Mouse (Mus musculus) liver, embryonic 11.5 days (tissue): ENCODE results near the gene Dst. TPM values are rescaled to one million over a fixed set of nuclear protein-coding genes. Genes with fewer than 3 reads are reported as not detected.

Source experiments
- ATAC-seq: fragments of 200-750 bp; cut with Nextera tagmentation; replicated peaks from 2 replicates; pipeline ENCODE4 v1.8.0; 2017; ENCODE audit warnings: moderate number of reproducible peaks, mild to moderate bottlenecking, moderate TSS enrichment, moderate library complexity; ENCODE audit not compliant: low FRiP score
- DNase-seq: peaks from one replicate; pipeline ENCODE4 v3.0.0-alpha.2; 2017; ENCODE audit warnings: low spot score
- H3K27ac ChIP-seq: fragments of 300-500 bp; sonication (generic); 2 replicates; pipeline ENCODE4 v1.5.1; 2014; ENCODE audit warnings: mild to moderate bottlenecking, low read depth, low read length, control low read depth
- H3K27me3 ChIP-seq: fragments of 300-500 bp; sonication (generic); replicated peaks from 2 replicates; pipeline ENCODE4 v1.6.1; 2014; ENCODE audit warnings: low read length, mixed read lengths; ENCODE audit not compliant: control insufficient read depth, insufficient read depth
- H3K36me3 ChIP-seq: fragments of 300-500 bp; sonication (generic); 2 replicates; pipeline ENCODE4 v1.6.1; 2014; ENCODE audit warnings: mild to moderate bottlenecking, low read length, moderate library complexity, mixed read lengths; ENCODE audit not compliant: control insufficient read depth, insufficient read depth
- H3K4me1 ChIP-seq: fragments of 300-500 bp; sonication (generic); replicated peaks from 2 replicates; pipeline ENCODE4 v1.6.1; 2014; ENCODE audit warnings: low read length, mixed read lengths; ENCODE audit not compliant: control insufficient read depth, insufficient read depth
- H3K4me2 ChIP-seq: fragments of 300-500 bp; sonication (generic); 2 replicates; pipeline ENCODE4 v1.6.1; 2014; ENCODE audit warnings: mild to moderate bottlenecking, control low read depth, moderate library complexity
- H3K4me3 ChIP-seq: fragments of 300-500 bp; sonication (generic); 2 replicates; pipeline ENCODE4 v1.5.1; 2014; ENCODE audit warnings: low read depth, low read length, control low read depth
- H3K9ac ChIP-seq: fragments of 300-500 bp; sonication (generic); 2 replicates; pipeline ENCODE4 v1.6.1; 2014; ENCODE audit warnings: low read depth, low read length, control low read depth
- H3K9me3 ChIP-seq: fragments of 300-500 bp; sonication (generic); 2 replicates; pipeline ENCODE4 v1.6.1; 2016; ENCODE audit warnings: low read length, inconsistent platforms, mixed read lengths; ENCODE audit not compliant: control insufficient read depth
- WGBS: fragments of 180-500 bp; shearing (Covaris S2); extraction: QIAGEN DNeasy Blood & Tissue Kit; methylation state at CpG from one replicate; pipeline ENCODE4 v1.1.7; 2014; 5-methylcytosine and 5-hydroxymethylcytosine counted together
- polyA plus RNA-seq: library from polyadenylated mRNA; unstranded; fragments of >200 nt; fragmentation: Nextera tagmentation; extraction: Ambion mirVana; gene quantifications from 2 replicates; pipeline ENCODE4 v1.2.1, GENCODE M21; 2014

The Dst gene
- polyA plus RNA-seq, 1 experiment from 2014 or later, result 9.4 TPM

GRCm38 (mm10) chr1:34273922-34274321 is 365.9 kb downstream of the Dst start:
- ATAC-seq (no peak), DNase-seq (no peak)
- Histone ChIP-seq H3K9ac (no peak overlapping the region), H3K27ac (no peak overlapping the region), H3K4me1 (no peaks in the 10 kb centered on the region), H3K27me3 (no peaks in the 10 kb centered on the region), H3K4me2 (no peak overlapping the region), H3K4me3 (no peak overlapping the region), H3K9me3 (no peaks in the 10 kb centered on the region), H3K36me3 (no peaks in the 10 kb centered on the region)
- 92% methylated on average over 12 of the region's 12 CpGs for WGBS

- DNase-seq, result no peak
- Histone ChIP-seq H3K27ac (no peak overlapping the region), H3K4me1 (no peaks in the 10 kb centered on the region), H3K27me3 (no peaks in the 10 kb centered on the region), H3K36me3 (no peaks in the 10 kb centered on the region), H3K4me3 (no peak overlapping the region), H3K9ac (no peak overlapping the region), H3K4me2 (no peak overlapping the region), H3K9me3 (no peaks in the 10 kb centered on the region)
- ATAC-seq, result no peak
- WGBS, result 90% methylated on average over 13 of the region's 13 CpGs
Observed at GRCm38 (mm10) chr1:34275787-34276186, 367.8 kb downstream of the Dst start.

- no peaks in the 10 kb centered on the region for H3K4me1 ChIP-seq
- 89% methylated on average over 7 of the region's 7 CpGs for WGBS
- H3K9ac ChIP-seq, result no peak overlapping the region
- H3K36me3 ChIP-seq, result no peaks in the 10 kb centered on the region
- no peak overlapping the region for H3K4me3 ChIP-seq
- no peaks in the 10 kb centered on the region for H3K9me3 ChIP-seq
- no peak overlapping the region for H3K27ac ChIP-seq
- DNase-seq (no peak), ATAC-seq (no peak)
- no peak overlapping the region for H3K4me2 ChIP-seq
- no peaks in the 10 kb centered on the region for H3K27me3 ChIP-seq
Observed at GRCm38 (mm10) chr1:34276756-34277155, 368.7 kb downstream of the Dst start.

- Histone ChIP-seq H3K27me3 (no peaks in the 10 kb centered on the region), H3K36me3 (no peaks in the 10 kb centered on the region)
- ATAC-seq, result no peak
Observed at GRCm38 (mm10) chr1:34277259-34277658, 369.2 kb downstream of the Dst start.

GRCm38 (mm10) chr1:34283502-34283901 is 375.5 kb downstream of the Dst start:
- Histone ChIP-seq H3K4me2 (no peak overlapping the region), H3K36me3 (peaks cover 2% of the 10 kb centered on the region; the same call in 1 of the 2 replicates), H3K4me3 (no peak overlapping the region), H3K27me3 (no peaks in the 10 kb centered on the region), H3K9me3 (no peaks in the 10 kb centered on the region), H3K27ac (no peak overlapping the region), H3K9ac (no peak overlapping the region), H3K4me1 (no peaks in the 10 kb centered on the region)
- DNase-seq, result no peak
- ATAC-seq, result peak; percentile 93
- WGBS, result 54% methylated on average over 7 of the region's 7 CpGs

More at GRCm38 (mm10) chr1:34277259-34277658, 369.2 kb downstream of the Dst start:
- Histone ChIP-seq H3K4me1 (no peaks in the 10 kb centered on the region), H3K27ac (no peak overlapping the region), H3K9ac (no peak overlapping the region), H3K4me2 (no peak overlapping the region), H3K4me3 (no peak overlapping the region), H3K9me3 (no peaks in the 10 kb centered on the region)
- WGBS, result 75% methylated on average over 8 of the region's 8 CpGs
- no peak for DNase-seq

- Histone ChIP-seq H3K36me3 (peaks cover 2% of the 10 kb centered on the region; the same call in 1 of the 2 replicates), H3K4me2 (no peak overlapping the region), H3K4me1 (no peaks in the 10 kb centered on the region), H3K9ac (no peak overlapping the region), H3K4me3 (no peak overlapping the region), H3K27ac (no peak overlapping the region), H3K27me3 (no peaks in the 10 kb centered on the region), H3K9me3 (no peaks in the 10 kb centered on the region)
- DNase-seq (no peak), ATAC-seq (no peak)
- WGBS, result 81% methylated on average over 9 of the region's 9 CpGs
Observed at GRCm38 (mm10) chr1:34284979-34285378, 377.0 kb downstream of the Dst start.

- Histone ChIP-seq H3K4me3 (no peak overlapping the region), H3K27ac (no peak overlapping the region), H3K4me2 (no peak overlapping the region), H3K27me3 (no peaks in the 10 kb centered on the region), H3K9ac (no peak overlapping the region), H3K4me1 (no peaks in the 10 kb centered on the region), H3K36me3 (peaks cover 6% of the 10 kb centered on the region; the same call in 1 of the 2 replicates), H3K9me3 (peaks cover 4% of the 10 kb centered on the region; the same call in 1 of the 2 replicates)
- DNase-seq (no peak), ATAC-seq (no peak)
- WGBS, result 92% methylated on average over 10 of the region's 10 CpGs
Observed at GRCm38 (mm10) chr1:34287731-34288130, 379.7 kb downstream of the Dst start.

- H3K4me2 ChIP-seq, result no peak overlapping the region
- WGBS, result 85% methylated on average over 8 of the region's 8 CpGs
- no peak overlapping the region for H3K4me3 ChIP-seq
- no peaks in the 10 kb centered on the region for H3K27me3 ChIP-seq
- H3K36me3 ChIP-seq, result peaks cover 6% of the 10 kb centered on the region; the same call in 1 of the 2 replicates
- H3K27ac ChIP-seq, result no peak overlapping the region
- no peaks in the 10 kb centered on the region for H3K4me1 ChIP-seq
- ATAC-seq, result no peak
- no peak overlapping the region for H3K9ac ChIP-seq
- H3K9me3 ChIP-seq, result peaks cover 4% of the 10 kb centered on the region; the same call in 1 of the 2 replicates
- DNase-seq, result no peak
Observed at GRCm38 (mm10) chr1:34288181-34288580, 380.2 kb downstream of the Dst start.

- 86% methylated on average over 13 of the region's 13 CpGs for WGBS
- Histone ChIP-seq H3K4me3 (no peak overlapping the region), H3K4me1 (no peaks in the 10 kb centered on the region), H3K36me3 (peaks cover 6% of the 10 kb centered on the region; the same call in 1 of the 2 replicates), H3K9me3 (peaks cover 4% of the 10 kb centered on the region; the same call in 1 of the 2 replicates), H3K27ac (no peak overlapping the region), H3K4me2 (no peak overlapping the region), H3K27me3 (no peaks in the 10 kb centered on the region), H3K9ac (no peak overlapping the region)
- ATAC-seq (no peak), DNase-seq (no peak)
Observed at GRCm38 (mm10) chr1:34288721-34289471, 380.9 kb downstream of the Dst start.
